Mouse (Mus musculus): ENCODE results near the gene Taf1a. TPM values are rescaled to one million over a fixed set of nuclear protein-coding genes. Genes with fewer than 3 reads are reported as not detected.
A peak's percentile ranks its signal among the peaks of the same experiment; 100 is the strongest.

Taf1a gene
- polyA plus RNA-seq, 1 experiment = 15.0 TPM

GRCm38 (mm10) chr1:183362729-183363576, 25.8 kb upstream of the Taf1a start:
- TF ChIP-seq POLR2A (IDR thresholded peaks at IDR 0.05; ENCODE audit: control insufficient read depth, low read depth, low read length) (no peak), CTCF (IDR thresholded peaks at IDR 0.05; ENCODE audit: control insufficient read depth, insufficient read depth, insufficient replicate concordance, low read depth, low read length) (no peak)
- Histone ChIP-seq H3K27me3 (ENCODE audit: control insufficient read depth, insufficient read depth, low read length) (no peaks in the 10 kb centered on the region), H3K4me1 (ENCODE audit: control insufficient read depth, insufficient read depth, low read length) (0 out of 2 replicates have a peak, but pooled peaks cover 4% of the 10 kb centered on the region), H3K4me3 (ENCODE audit: control insufficient read depth, low read depth, low read length) (no peak overlapping the region), H3K27ac (ENCODE audit: control insufficient read depth, insufficient read depth, low read depth, low read length) (no peak overlapping the region), H3K36me3 (ENCODE audit: control insufficient read depth, insufficient read depth, low read length) (no peaks in the 10 kb centered on the region; the same call in 1 of the 2 replicates)

GRCm38 (mm10) chr1:183363577-183363867, 25.3 kb upstream of the Taf1a start:
- Histone ChIP-seq H3K4me3 (ENCODE audit: control insufficient read depth, low read depth, low read length) (no peak overlapping the region), H3K4me1 (ENCODE audit: control insufficient read depth, insufficient read depth, low read length) (peaks cover 7% of the 10 kb centered on the region), H3K36me3 (ENCODE audit: control insufficient read depth, insufficient read depth, low read length) (no peaks in the 10 kb centered on the region; the same call in 1 of the 2 replicates), H3K27me3 (ENCODE audit: control insufficient read depth, insufficient read depth, low read length) (no peaks in the 10 kb centered on the region), H3K27ac (ENCODE audit: control insufficient read depth, insufficient read depth, low read depth, low read length) (no peak overlapping the region)
- no peak for TF ChIP-seq POLR2A (IDR thresholded peaks at IDR 0.05; ENCODE audit: control insufficient read depth, low read depth, low read length)
- no peak for TF ChIP-seq CTCF (IDR thresholded peaks at IDR 0.05; ENCODE audit: control insufficient read depth, insufficient read depth, insufficient replicate concordance, low read depth, low read length)

- H3K4me3 ChIP-seq (ENCODE audit: control insufficient read depth, low read depth, low read length) = no peak overlapping the region
- peaks cover 15% of the 10 kb centered on the region for H3K4me1 ChIP-seq (ENCODE audit: control insufficient read depth, insufficient read depth, low read length)
- H3K27ac ChIP-seq (ENCODE audit: control insufficient read depth, insufficient read depth, low read depth, low read length) = no peak overlapping the region
- no peaks in the 10 kb centered on the region for H3K36me3 ChIP-seq (ENCODE audit: control insufficient read depth, insufficient read depth, low read length)
- no peaks in the 10 kb centered on the region for H3K27me3 ChIP-seq (ENCODE audit: control insufficient read depth, insufficient read depth, low read length)
- TF ChIP-seq POLR2A (IDR thresholded peaks at IDR 0.05; ENCODE audit: control insufficient read depth, low read depth, low read length) (no peak), CTCF (IDR thresholded peaks at IDR 0.05; ENCODE audit: control insufficient read depth, insufficient read depth, insufficient replicate concordance, low read depth, low read length) (no peak)
Observed at GRCm38 (mm10) chr1:183366361-183366760, 22.4 kb upstream of the Taf1a start.

GRCm38 (mm10) chr1:183368601-183369400, 20.0 kb upstream of the Taf1a start:
- Histone ChIP-seq H3K27ac (ENCODE audit: control insufficient read depth, insufficient read depth, low read depth, low read length) (no peak overlapping the region), H3K27me3 (ENCODE audit: control insufficient read depth, insufficient read depth, low read length) (no peaks in the 10 kb centered on the region)
- no peak; the same call in 1 of the 2 replicates for TF ChIP-seq POLR2A (IDR thresholded peaks at IDR 0.05; ENCODE audit: control insufficient read depth, low read depth, low read length)
- TF ChIP-seq CTCF (IDR thresholded peaks at IDR 0.05; ENCODE audit: control insufficient read depth, insufficient read depth, insufficient replicate concordance, low read depth, low read length) = no peak

GRCm38 (mm10) chr1:183369427-183370014, 19.3 kb upstream of the Taf1a start, which contains the start of gene Mia3:
Mia3 (minus strand) TSS chr1:183369553.
- Histone ChIP-seq H3K27me3 (ENCODE audit: control insufficient read depth, insufficient read depth, low read length) (no peaks in the 10 kb centered on the region), H3K36me3 (ENCODE audit: control insufficient read depth, insufficient read depth, low read length) (no peaks in the 10 kb centered on the region), H3K27ac (ENCODE audit: control insufficient read depth, insufficient read depth, low read depth, low read length) (peak within 1 kb of the TSS; percentile 70; the same call in 1 of the 2 replicates), H3K4me3 (ENCODE audit: control insufficient read depth, low read depth, low read length) (peak within 1 kb of the TSS; percentile 86), H3K4me1 (ENCODE audit: control insufficient read depth, insufficient read depth, low read length) (peaks cover 15% of the 10 kb centered on the region)
- peak; percentile 84 for TF ChIP-seq POLR2A (IDR thresholded peaks at IDR 0.05; ENCODE audit: control insufficient read depth, low read depth, low read length)
- no peak for TF ChIP-seq CTCF (IDR thresholded peaks at IDR 0.05; ENCODE audit: control insufficient read depth, insufficient read depth, insufficient replicate concordance, low read depth, low read length)

More at GRCm38 (mm10) chr1:183368601-183369400, 20.0 kb upstream of the Taf1a start:
- Histone ChIP-seq H3K4me1 (ENCODE audit: control insufficient read depth, insufficient read depth, low read length) (peaks cover 15% of the 10 kb centered on the region), H3K36me3 (ENCODE audit: control insufficient read depth, insufficient read depth, low read length) (no peaks in the 10 kb centered on the region), H3K4me3 (ENCODE audit: control insufficient read depth, low read depth, low read length) (peak overlapping the region; percentile 86)

- Histone ChIP-seq H3K27me3 (ENCODE audit: control insufficient read depth, insufficient read depth, low read length) (no peaks in the 10 kb centered on the region), H3K36me3 (ENCODE audit: control insufficient read depth, insufficient read depth, low read length) (no peaks in the 10 kb centered on the region), H3K4me3 (ENCODE audit: control insufficient read depth, low read depth, low read length) (no peak overlapping the region), H3K27ac (ENCODE audit: control insufficient read depth, insufficient read depth, low read depth, low read length) (no peak overlapping the region), H3K4me1 (ENCODE audit: control insufficient read depth, insufficient read depth, low read length) (peaks cover 9% of the 10 kb centered on the region)
- TF ChIP-seq CTCF (IDR thresholded peaks at IDR 0.05; ENCODE audit: control insufficient read depth, insufficient read depth, insufficient replicate concordance, low read depth, low read length) (peak; percentile 53; the same call in 1 of the 2 replicates), POLR2A (IDR thresholded peaks at IDR 0.05; ENCODE audit: control insufficient read depth, low read depth, low read length) (no peak)
Observed at GRCm38 (mm10) chr1:183374728-183375127, 14.1 kb upstream of the Taf1a start.
